Mouse (Mus musculus): ENCODE results near the gene Gpkow.

DNA sequence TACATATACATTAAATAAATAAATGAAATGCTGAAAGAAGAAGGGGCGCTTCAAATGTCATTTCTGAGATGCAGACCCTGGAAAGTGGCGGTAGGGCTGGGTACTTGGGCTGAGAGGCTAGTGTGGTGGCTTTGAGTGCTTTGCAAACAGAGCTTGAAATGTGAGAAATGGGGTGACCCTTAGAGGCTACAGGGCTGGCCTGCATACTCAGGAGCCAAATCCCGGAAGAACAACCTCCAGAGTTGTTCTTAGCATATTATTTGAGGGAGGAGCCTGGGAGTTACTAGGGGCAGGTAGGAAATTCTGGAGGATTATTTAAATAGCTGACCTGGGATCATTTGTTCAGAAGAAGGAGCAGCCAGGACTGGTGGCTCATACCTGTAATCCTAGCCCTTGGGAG lies 6.4 kb upstream of the Gpkow start:
- TF ChIP-seq TAL1 (IDR thresholded peaks at IDR 0.05; ENCODE audit: low read length): no peak
- TF ChIP-seq GATA1 (IDR thresholded peaks at IDR 0.05; ENCODE audit: low read length): no peak

Measured in erythroblast, embryonic 14.5 days (primary cell).